Mouse (Mus musculus) G1E (cell line): Measurements from ENCODE around the gene Rundc1.

Source experiments
- CTCF ChIP-seq: IDR thresholded peaks from 2 replicates; pipeline ENCODE4 v1.5.1; 2012; ENCODE audit warnings: low read depth, low read length, inconsistent platforms, mixed read lengths
- GATA1 ChIP-seq: IDR thresholded peaks from 2 replicates; pipeline ENCODE4 v1.6.1; 2012; ENCODE audit warnings: borderline replicate concordance, low read length, inconsistent platforms, mixed read lengths
- GATA2 ChIP-seq: IDR thresholded peaks from 2 replicates; pipeline ENCODE4 v1.6.1; 2012; ENCODE audit warnings: low read depth, low read length, inconsistent platforms, borderline replicate concordance
- POLR2AphosphoS5 ChIP-seq: IDR thresholded peaks from 2 replicates; pipeline ENCODE4 v1.6.1; 2012; ENCODE audit warnings: low read depth, low read length, inconsistent platforms; ENCODE audit not compliant: insufficient replicate concordance
- TAL1 ChIP-seq: conservative IDR thresholded peaks from 2 replicates; pipeline ENCODE4 v1.6.1; 2012; ENCODE audit warnings: low read depth, low read length, inconsistent platforms, mixed read lengths

DNA sequence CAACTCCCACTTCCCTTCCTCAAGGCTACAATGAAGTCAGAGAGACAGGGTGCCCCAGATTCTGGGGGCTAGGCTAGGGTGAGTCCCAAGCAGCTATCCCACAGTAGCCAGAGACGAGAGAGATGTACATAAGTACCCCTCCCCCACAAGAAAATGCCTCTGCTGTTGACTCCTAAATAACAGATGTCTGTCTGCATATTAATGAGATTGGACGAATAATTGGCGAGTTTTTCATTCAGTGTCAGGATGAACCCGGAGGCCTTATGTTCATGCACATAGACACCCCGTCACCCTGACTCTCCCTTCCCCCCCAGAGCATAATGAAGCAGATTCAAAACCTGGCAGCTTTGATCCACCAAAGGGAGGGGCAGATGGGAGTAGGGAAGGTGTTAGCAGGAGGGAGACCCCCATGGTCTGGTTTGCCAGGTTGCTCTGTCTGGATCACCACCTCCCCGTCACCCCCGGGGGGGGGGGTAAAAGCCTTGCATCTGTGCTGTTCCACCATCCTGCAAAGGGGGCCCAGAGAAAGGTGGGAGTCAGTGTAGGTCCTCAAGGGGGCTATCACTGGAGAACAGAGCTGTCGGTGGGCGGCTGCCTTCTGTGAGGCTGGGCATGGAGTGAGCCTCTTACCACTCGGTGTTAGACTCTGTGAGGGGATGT is 52.8 kb downstream of the Rundc1 start:
- TF ChIP-seq CTCF (no peak), GATA1 (no peak), GATA2 (no peak), POLR2AphosphoS5 (no peak), TAL1 (no peak)
